Mouse (Mus musculus): ENCODE data around the gene Mcf2l.
A peak's percentile ranks its signal among the peaks of the same experiment; 100 is the strongest.

The Mcf2l gene

DNA sequence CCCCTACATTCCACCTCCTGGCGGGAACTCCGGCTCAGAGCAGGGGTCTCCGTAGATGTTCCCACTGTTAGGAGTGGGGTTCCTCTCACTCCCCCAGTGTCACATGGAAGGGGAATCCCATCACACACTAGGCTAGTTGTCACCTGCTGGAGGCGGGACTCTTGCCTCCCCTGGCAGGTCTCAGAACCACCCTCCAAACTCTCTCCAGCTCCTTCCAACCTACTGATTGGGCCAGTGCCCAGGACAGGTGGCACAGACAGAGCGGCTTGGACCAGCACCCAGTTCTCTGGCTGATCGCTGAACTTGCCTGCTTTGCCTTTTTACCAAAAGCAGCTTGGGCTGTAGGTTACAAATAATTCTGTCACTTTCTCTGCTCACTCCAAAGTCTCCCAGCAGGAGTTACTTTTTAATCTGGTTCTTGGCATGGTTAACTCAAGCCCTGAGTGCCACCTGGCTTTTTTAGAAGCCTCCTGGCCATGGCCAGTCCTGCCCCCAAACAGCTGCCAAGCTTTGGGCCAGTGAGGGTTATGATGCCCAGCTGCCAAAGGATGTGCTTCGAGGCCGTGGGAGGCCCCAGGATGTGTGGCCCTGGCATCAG, 687 bp downstream of the Mcf2l start:
- no peak for DNase-seq (ENCODE audit: low spot score)

DNA sequence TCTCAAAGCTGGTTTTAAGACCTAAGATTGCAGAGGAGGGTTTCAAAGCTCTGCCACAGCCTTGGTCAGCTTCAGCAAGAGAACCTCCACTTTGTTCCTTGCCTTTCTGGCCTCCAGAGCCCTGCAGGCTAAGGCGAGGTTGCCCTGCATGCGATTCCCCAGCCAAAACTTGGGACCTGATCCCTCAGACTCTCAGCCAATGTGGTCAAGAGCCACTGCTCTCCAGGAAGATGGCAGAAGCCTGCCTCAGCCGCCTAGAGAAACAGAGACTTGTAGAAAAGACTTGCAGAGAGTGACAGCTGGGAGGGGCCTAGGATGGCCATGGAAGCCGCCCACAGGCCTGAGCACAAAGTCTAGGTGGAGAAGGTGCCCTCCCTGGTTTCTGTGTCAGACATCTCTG, 1.4 kb downstream of the Mcf2l start:
- DNase-seq (ENCODE audit: low spot score), result no peak

DNA sequence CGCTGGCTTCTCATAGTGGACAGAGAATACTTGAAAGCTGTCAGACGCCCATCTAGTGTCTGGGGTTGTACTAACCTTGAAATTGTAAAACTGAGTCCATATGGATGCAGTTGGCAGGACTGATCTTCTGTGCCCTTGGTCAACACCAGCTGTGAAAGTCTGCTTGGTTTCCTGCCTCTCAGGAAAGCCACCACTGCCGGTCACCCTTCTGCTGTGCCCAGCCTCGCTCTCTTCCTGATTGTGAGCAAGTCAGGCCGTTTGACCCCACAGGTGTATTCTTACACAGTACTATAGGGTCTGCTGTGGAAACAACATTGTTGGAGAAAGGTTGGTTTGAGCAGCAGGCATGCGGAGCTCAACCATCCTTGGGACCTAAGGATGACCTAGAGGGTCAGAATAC, 3.5 kb downstream of the Mcf2l start:
- DNase-seq (ENCODE audit: low spot score), result no peak

GRCm38 (mm10) chr8:12880163-12880562, 6.6 kb downstream of the Mcf2l start:
- DNase-seq (ENCODE audit: low spot score), result no peak

DNA sequence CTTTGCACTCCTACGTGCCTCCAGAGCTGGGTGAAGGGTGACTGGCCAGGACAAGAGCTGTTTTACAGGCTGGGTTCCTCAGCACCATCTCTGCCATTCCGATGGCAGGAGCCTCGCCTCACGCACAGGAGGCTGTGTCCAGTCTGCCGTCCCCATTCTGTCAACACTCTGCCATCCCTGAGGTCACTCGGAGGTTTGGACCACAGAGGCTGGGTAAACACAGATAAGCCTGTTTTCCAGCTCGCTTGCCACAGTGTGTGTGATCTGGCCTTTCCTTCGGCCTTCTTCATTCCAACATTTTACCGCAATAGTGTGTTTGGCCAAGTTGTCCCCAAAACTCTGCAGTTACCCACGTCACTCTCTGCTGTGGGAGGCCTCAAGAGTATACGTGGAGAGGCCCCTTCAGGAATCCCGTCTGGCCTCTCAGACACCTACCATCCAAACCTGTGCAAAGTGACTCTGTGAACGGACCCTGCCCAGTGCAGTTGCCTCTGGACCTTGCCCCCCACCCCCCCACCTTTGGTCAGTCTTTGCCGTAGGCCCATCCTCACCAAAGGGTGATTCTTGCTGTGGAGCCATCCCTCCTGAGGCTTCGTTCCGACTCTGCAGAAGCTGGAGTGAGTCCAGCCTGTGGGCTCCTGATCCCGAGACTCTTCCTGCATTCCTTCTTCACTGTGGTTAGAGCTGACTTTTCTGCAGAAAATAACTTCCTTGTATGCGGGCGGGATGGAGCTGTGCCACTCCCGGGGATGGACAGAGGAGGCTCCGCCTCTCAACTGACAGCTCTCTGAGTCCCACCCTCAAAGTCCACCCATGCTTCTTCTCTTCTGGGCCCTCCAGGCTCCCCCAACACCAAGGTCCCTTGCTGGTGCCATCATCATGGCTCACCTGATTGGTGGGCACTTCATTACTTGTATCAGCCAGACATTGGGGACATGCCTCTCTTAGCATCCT, 9.7 kb downstream of the Mcf2l start:
- DNase-seq (ENCODE audit: low spot score), result no peak

GRCm38 (mm10) chr8:12887772-12888435, 14.3 kb downstream of the Mcf2l start:
- no peak for DNase-seq (ENCODE audit: low spot score)

- no peak for DNase-seq (ENCODE audit: low spot score)
These were observed 15.5 kb downstream of the Mcf2l start for GRCm38 (mm10) chr8:12889046-12889598.

- no peak for DNase-seq (ENCODE audit: low spot score)
These were observed 19.4 kb downstream of the Mcf2l start for GRCm38 (mm10) chr8:12892882-12893446.

GRCm38 (mm10) chr8:12893797-12894578, 20.4 kb downstream of the Mcf2l start:
- no peak for DNase-seq (ENCODE audit: low spot score)

GRCm38 (mm10) chr8:12894783-12895534, 21.4 kb downstream of the Mcf2l start:
- peak; percentile 89 for DNase-seq (ENCODE audit: low spot score)

- peak; percentile 10 for DNase-seq (ENCODE audit: low spot score)
These were observed 22.0 kb downstream of the Mcf2l start for GRCm38 (mm10) chr8:12895535-12896150.

GRCm38 (mm10) chr8:12896494-12897373, 23.1 kb downstream of the Mcf2l start:
- peak; percentile 66 for DNase-seq (ENCODE audit: low spot score)

DNA sequence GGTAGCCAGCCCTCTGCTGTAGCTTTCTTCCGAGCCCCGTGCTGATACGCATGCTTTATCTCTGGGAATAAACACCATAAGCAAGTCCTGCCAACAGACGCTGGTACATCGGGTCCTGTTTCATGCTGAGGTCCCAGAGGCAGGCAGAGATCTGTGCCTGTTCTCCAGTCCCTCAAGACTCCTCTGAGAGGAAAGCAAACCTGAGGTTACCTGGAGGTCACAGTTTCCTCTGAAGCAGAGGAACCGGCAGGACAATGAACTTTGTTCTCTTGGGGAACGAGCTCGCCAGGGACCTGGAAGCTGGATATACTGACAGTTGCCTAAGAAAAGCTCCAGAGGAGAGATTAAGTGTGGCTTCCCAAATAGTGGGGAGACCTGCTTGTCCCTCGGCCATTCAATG, 24.2 kb downstream of the Mcf2l start:
- DNase-seq (ENCODE audit: low spot score), result no peak

- no peak for DNase-seq (ENCODE audit: low spot score)
These were observed 30.3 kb downstream of the Mcf2l start for GRCm38 (mm10) chr8:12903790-12904415.

- DNase-seq (ENCODE audit: low spot score), result no peak
These were observed 31.5 kb downstream of the Mcf2l start for GRCm38 (mm10) chr8:12905122-12905521.

- no peak for DNase-seq (ENCODE audit: low spot score)
These were observed 32.2 kb downstream of the Mcf2l start for GRCm38 (mm10) chr8:12905599-12906321.

DNA sequence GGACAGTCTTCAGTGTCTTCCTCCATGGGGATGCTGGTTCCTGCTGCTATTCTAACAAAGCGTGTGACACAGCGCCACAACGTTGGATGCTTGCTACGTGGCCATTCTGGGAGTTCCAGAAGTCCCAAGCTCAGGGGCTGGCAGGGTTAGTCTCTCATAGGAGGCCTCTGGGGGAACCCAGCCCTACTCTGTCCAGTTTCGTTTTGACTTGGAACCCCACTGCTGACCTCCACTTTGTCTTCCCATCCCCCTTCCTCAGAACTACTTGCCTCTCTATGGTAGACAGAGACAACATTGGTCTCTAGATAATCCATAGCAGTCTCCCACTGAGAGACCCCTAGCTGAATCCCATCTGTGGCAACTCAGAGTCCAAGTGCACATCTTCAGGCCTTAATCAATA, 33.0 kb downstream of the Mcf2l start:
- DNase-seq (ENCODE audit: low spot score), result no peak

DNA sequence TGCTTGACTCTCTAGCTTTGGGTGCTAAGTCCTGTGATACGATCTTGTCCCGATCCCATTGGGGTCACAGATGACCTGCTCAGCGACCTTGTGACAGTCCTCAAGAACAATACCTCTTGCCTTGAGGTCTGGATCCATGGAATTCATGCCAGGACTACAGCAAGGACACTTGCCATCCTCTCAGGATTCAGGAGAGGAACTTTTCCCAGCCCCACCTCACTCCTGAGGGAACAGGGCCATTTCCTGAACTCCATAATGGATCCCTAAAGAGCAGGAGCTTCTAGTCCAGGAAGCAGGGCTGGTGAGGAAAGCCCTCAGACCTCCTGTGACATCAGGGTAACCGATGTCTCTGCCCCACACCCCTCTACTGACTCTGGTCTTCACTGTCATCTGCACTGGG, 34.1 kb downstream of the Mcf2l start:
- DNase-seq (ENCODE audit: low spot score), result no peak

Data from adipocyte (in vitro differentiated cells).